In genomic region chr6:69732866-69733265, GRCm38 (mm10) we compare ENCODE assay signal across 7 mouse cellular contexts.
A peak's percentile ranks its signal among the peaks of the same experiment; 100 is the strongest.
DNase-seq lines count a peak whose midpoint lies in the region; TF ChIP-seq lines count a peak whose summit lies in the region.
"Not testable (repeated sequence)": the region's sequence is repeated elsewhere in the genome, so short reads cannot be mapped to it uniquely, and the experiment has no call there.

No protein-coding gene starts in this region.

- peak; percentile 49 for TF ChIP-seq CTCF in E14TG2a.4 (conservative IDR thresholded peaks at IDR 0.05; ENCODE audit: low read length)
- 0 out of 2 replicates have a peak, but pooled peaks have one; percentile 11 for TF ChIP-seq CTCF in cortical plate, adult 2 months (IDR thresholded peaks at IDR 0.05; ENCODE audit: extremely low read depth, insufficient read depth, low read length)

- H3K4me1 ChIP-seq in E14TG2a.4 (replicated peaks; ENCODE audit: low read depth, low read length); cortical plate, adult 2 months (ENCODE audit: control insufficient read depth, insufficient read depth, low read length): not testable (repeated sequence)

- not testable (repeated sequence) for H3K36me3 ChIP-seq in E14TG2a.4 (ENCODE audit: insufficient read depth, low read length)

- H3K4me3 ChIP-seq in E14TG2a.4 (replicated peaks; ENCODE audit: low read length); cortical plate, adult 2 months (ENCODE audit: insufficient read depth, low read length): not testable (repeated sequence)

- peak; percentile 5 for DNase-seq in WW6 (ENCODE audit: low read depth, low spot score)
- peak; percentile 10 for DNase-seq in forelimb bud, embryonic 11.5 days (ENCODE audit: low read depth, low spot score)
- DNase-seq in kidney, postnatal 4 days, result peak; percentile 1 to 2
- DNase-seq in lung, postnatal 36 days, result peak; percentile 23
- peak; percentile 13 for DNase-seq in retina, postnatal 1 day

- H3K9me3 ChIP-seq in E14TG2a.4 (ENCODE audit: low read length), result not testable (repeated sequence)

- H3K27ac ChIP-seq in cortical plate, adult 2 months (ENCODE audit: insufficient read depth, low read length), result not testable (repeated sequence)

- not testable (repeated sequence) for H3K27me3 ChIP-seq in E14TG2a.4 (ENCODE audit: insufficient read depth, low read length)

- TF ChIP-seq POLR2A in cortical plate, adult 2 months (IDR thresholded peaks at IDR 0.05; ENCODE audit: extremely low read depth, insufficient read depth, low read length), result not testable (repeated sequence)
